Comparison of ENCODE assay signal across 8 mouse cellular contexts in the genomic region with DNA sequence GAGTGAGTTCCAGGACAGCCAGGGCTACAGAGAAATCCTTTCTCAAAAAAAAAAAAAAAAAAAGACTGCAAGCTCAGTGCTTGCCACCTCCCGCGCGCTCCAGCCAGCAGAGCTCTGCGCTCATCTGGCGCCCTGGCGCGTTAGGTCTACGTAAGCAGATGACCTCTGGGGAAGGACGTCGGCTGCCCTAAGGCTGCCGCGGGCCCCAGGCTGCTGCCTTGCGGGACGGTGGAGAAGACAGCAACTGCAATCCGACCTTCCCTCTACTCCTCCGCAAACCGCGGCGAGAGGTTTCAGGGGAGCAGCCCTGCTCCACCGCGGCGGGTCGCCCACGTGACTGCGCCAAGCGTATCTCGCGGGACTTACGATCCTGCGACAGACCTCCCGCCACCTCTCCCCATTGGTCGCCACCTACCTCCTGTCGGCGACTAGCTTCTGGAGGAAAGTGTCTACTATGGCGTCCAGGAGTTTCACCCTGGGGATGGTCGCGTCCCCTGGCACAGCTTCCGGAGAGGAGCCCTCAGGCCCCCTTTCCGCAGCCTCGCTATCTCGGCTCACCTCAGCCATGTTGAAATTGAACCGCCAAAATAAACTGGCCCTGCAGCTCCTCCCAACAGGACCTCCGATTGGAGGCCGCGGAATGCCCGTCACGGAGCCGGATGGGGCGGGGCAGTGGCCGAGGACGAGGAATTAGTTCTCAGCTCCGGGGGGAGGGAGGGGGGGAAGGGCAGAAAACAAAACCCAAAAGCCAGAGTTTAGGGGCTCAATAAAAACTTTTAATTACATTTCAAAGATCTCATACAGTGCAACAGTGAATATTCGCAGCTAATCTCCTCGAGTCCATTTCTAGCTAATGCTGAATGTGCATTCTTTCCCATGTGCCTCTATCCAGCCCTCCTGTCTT. TPM values are rescaled to one million over a fixed set of nuclear protein-coding genes. Genes with fewer than 3 reads are reported as not detected.
DNase-seq lines count a peak whose midpoint lies in the region; ATAC-seq lines count a peak whose summit lies in the region.

Gene Pmf1, minus strand, starts transcription at position 591 of the 904 bp plus-strand sequence.

- DNase-seq in NIH3T3 (ENCODE audit: low read depth) = peak; percentile 94
- DNase-seq in cerebellum, postnatal 10 days = peak; percentile 93 to 96
- DNase-seq in frontal cortex, postnatal 10 days (ENCODE audit: low spot score in 2 of 2) = peak; percentile 85 to 90
- peak; percentile 89 to 96 for DNase-seq in layer of hippocampus, postnatal 14 days (ENCODE audit: low spot score in 2 of 2)
- DNase-seq in lung, postnatal 14 days = peak; percentile 93
- peak; percentile 76 for DNase-seq in retina, adult 2 months (ENCODE audit: low read depth, low spot score)
- DNase-seq in thymus, postnatal 36 days = peak; percentile 89 to 93

- WGBS in hindbrain, embryonic 12.5 days = under 1% methylated on average over 54 of the region's 54 CpGs

- H3K27me3 ChIP-seq in hindbrain, embryonic 12.5 days = no peaks in the 10 kb centered on the region

- H3K9me3 ChIP-seq in hindbrain, embryonic 12.5 days (replicated peaks) = no peaks in the 10 kb centered on the region

- peak within 1 kb of the TSS; percentile 86 for H3K9ac ChIP-seq in hindbrain, embryonic 12.5 days

- H3K36me3 ChIP-seq in hindbrain, embryonic 12.5 days = peaks cover 25% of the 10 kb centered on the region

- H3K27ac ChIP-seq in hindbrain, embryonic 12.5 days = peak within 1 kb of the TSS; percentile 85

- peak within 1 kb of the TSS; percentile 72 for H3K4me2 ChIP-seq in hindbrain, embryonic 12.5 days (replicated peaks)

- peak; percentile 91 for ATAC-seq in hindbrain, embryonic 12.5 days (ENCODE audit: low FRiP score)

- H3K4me1 ChIP-seq in hindbrain, embryonic 12.5 days = peaks cover 22% of the 10 kb centered on the region

- peak within 1 kb of the TSS; percentile 75 for H3K4me3 ChIP-seq in hindbrain, embryonic 12.5 days

RNA-seq across cellular contexts. Expression of gene Pmf1, which starts in this region (rescaled TPM):
- 73.3 and 82.3 TPM in 2 replicates for polyA plus RNA-seq in hindbrain, embryonic 12.5 days (2016; fragmentation: Nextera tagmentation; extraction: Ambion mirVana)
- 1 to 10 TPM; 6.9 to 9.9 TPM for total RNA-seq in layer of hippocampus, postnatal 14 days (2021)

Comparison
In these comparisons a context has a peak if more than half of its experiments do, and no peak if none do; other contexts are left out.
1. Peak in every context shown above with its lines: DNase-seq, ATAC-seq, H3K4me3 ChIP-seq and H3K27ac ChIP-seq.